Mouse (Mus musculus): ENCODE results near the gene Daam1.

Daam1 gene

GRCm38 (mm10) chr12:71898231-71898630, 67.4 kb downstream of the Daam1 start:
- no peak for DNase-seq (ENCODE audit: low spot score in 2 of 2)

GRCm38 (mm10) chr12:71898666-71899520, 68.0 kb downstream of the Daam1 start:
- no peak for DNase-seq (ENCODE audit: low spot score in 2 of 2)

- no peak for DNase-seq (ENCODE audit: low spot score in 2 of 2)
Measured at GRCm38 (mm10) chr12:71899566-71899965, 68.7 kb downstream of the Daam1 start.

- no peak for DNase-seq (ENCODE audit: low spot score in 2 of 2)
Measured at GRCm38 (mm10) chr12:71901211-71901610, 70.3 kb downstream of the Daam1 start.

GRCm38 (mm10) chr12:71901859-71902258, 71.0 kb downstream of the Daam1 start:
- DNase-seq (ENCODE audit: low spot score in 2 of 2), result no peak

GRCm38 (mm10) chr12:71902317-71902716, 71.4 kb downstream of the Daam1 start:
- no peak for DNase-seq (ENCODE audit: low spot score in 2 of 2)

- DNase-seq (ENCODE audit: low spot score in 2 of 2), result no peak
Measured at GRCm38 (mm10) chr12:71903218-71903617, 72.3 kb downstream of the Daam1 start.

GRCm38 (mm10) chr12:71904310-71904709, 73.4 kb downstream of the Daam1 start:
- DNase-seq (ENCODE audit: low spot score in 2 of 2), result no peak

- no peak for DNase-seq (ENCODE audit: low spot score in 2 of 2)
Measured at GRCm38 (mm10) chr12:71904926-71905325, 74.0 kb downstream of the Daam1 start.

- no peak for DNase-seq (ENCODE audit: low spot score in 2 of 2)
Measured at GRCm38 (mm10) chr12:71905640-71906320, 74.9 kb downstream of the Daam1 start.

- no peak for DNase-seq (ENCODE audit: low spot score in 2 of 2)
Measured at GRCm38 (mm10) chr12:71906582-71907267, 75.8 kb downstream of the Daam1 start.

GRCm38 (mm10) chr12:71908984-71909383, 78.1 kb downstream of the Daam1 start:
- no peak for DNase-seq (ENCODE audit: low spot score in 2 of 2)

- no peak for DNase-seq (ENCODE audit: low spot score in 2 of 2)
Measured at GRCm38 (mm10) chr12:71910246-71910645, 79.4 kb downstream of the Daam1 start.

GRCm38 (mm10) chr12:71912262-71912661, 81.4 kb downstream of the Daam1 start:
- DNase-seq (ENCODE audit: low spot score in 2 of 2), result no peak

- no peak for DNase-seq (ENCODE audit: low spot score in 2 of 2)
Measured at GRCm38 (mm10) chr12:71919156-71919555, 88.3 kb downstream of the Daam1 start.

- no peak for DNase-seq (ENCODE audit: low spot score in 2 of 2)
Measured at GRCm38 (mm10) chr12:71919962-71920361, 89.1 kb downstream of the Daam1 start.

- no peak for DNase-seq (ENCODE audit: low spot score in 2 of 2)
Measured at GRCm38 (mm10) chr12:71922827-71923381, 92.0 kb downstream of the Daam1 start.

- no peak for DNase-seq (ENCODE audit: low spot score in 2 of 2)
Measured at GRCm38 (mm10) chr12:71924978-71925529, 94.2 kb downstream of the Daam1 start.

GRCm38 (mm10) chr12:71925990-71926700, 95.3 kb downstream of the Daam1 start:
- no peak for DNase-seq (ENCODE audit: low spot score in 2 of 2)

- no peak for DNase-seq (ENCODE audit: low spot score in 2 of 2)
Measured at GRCm38 (mm10) chr12:71928092-71928491, 97.2 kb downstream of the Daam1 start.

GRCm38 (mm10) chr12:71929876-71930275, 99.0 kb downstream of the Daam1 start:
- DNase-seq (ENCODE audit: low spot score in 2 of 2), result no peak

Measured in thymus, postnatal 10 days (tissue).